Mouse (Mus musculus): ENCODE results near the gene Scel.

DNA sequence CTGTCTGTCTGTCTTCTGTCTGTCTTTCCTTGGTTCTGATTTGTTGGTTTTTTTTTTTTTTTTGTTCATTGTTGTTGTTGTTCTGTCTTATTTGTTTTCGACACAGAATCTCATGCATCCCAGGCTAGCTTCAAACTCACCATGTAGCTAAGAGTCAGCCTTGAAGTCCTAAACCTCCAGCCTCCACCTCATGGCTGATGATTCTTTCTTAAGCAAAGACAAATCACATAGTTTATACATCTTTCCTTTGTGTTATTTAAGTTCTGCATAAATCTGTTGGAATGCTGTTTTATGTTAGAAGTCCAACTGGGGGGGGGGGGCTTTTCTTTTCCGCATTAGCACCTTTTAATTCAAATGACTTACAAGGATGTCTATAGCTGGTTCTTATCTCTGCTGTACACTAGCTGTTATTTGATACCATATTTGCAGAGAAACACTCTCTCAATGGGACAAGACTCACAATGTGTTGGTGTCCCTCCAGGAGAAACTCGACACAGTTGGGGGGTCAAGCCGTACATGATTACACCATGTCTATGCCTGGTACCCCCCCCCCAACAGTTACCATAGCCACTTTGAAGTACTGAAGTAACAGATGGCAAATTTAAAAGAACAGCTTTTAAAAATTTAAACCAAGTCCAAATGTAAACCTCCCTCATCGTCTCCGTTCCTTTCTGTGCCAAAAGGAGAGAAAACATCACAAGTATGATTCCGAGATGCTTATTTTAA, 116.7 kb downstream of the Scel start:
- TF ChIP-seq CTCF (IDR thresholded peaks at IDR 0.05; ENCODE audit: insufficient read depth, low read depth, low read length) (no peak), POLR2A (IDR thresholded peaks at IDR 0.05; ENCODE audit: insufficient read depth, low read depth, low read length) (no peak)

Measured in olfactory bulb, adult 2 months (tissue).